Mouse (Mus musculus): Measurements from ENCODE around the gene Gm21783. TPM values are rescaled to one million over a fixed set of nuclear protein-coding genes. Genes with fewer than 3 reads are reported as not detected.

Gene Gm21783
- polyA plus RNA-seq (2021; fragmentation: Nextera tagmentation) = not detected in 2 replicates
- long read RNA-seq, experiment 1 = 0 reads
- long read RNA-seq, experiment 2 = 0 reads

DNA sequence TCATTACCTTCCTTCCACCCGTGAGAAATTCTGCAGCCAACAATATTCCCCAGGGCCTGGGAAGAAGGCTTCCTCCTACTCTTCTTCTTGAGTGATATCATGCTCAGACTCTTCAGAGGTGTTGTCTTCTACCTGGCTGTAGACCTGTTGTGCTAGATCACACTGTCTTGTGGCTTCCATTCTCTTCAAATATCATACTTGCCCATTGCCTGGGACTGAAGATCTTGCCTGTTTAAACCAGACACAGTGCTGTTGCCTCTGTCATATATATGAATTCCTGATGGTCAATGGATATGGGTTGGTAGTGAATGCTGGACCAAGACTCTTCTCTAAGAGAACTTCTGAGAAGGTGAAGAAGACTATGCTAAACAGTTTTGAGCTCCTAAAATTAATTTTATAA, at the start of gene Gm21783:
Gm21783 (minus strand) TSS at position 101 of the 400 bp plus-strand sequence.

